Mouse (Mus musculus): Measurements from ENCODE around the gene Efna3.

DNA sequence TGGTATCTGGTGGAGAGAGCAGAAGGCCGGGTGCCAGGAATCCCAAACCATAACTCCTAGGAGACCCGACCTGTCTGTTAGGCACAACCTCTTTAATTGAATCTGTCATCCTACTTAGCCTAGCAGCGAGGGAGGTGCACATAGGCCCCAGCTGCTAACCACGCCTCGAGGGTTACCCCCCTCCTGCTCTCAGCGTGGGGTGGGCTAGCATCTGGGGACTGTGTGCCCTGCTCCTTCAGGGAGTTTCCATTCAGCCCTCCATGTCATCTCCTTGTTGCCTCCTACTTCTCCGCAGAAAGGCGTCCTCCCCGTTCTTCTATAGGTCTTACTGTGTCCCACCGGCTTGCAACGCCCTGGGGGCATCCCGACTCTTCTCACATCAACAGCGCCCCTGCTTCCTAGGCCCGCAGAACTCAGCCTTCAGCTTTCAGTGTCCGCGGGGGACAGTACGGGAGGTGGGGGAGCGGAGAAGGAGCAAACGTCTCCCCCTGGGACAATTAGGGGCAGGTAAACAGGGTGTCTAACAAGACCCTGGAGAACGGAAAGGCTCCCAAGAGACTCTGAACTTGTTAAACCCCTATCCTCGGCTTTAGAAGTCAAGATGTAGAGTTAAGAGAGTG lies 3.7 kb downstream of the Efna3 start:
- TF ChIP-seq CTCF (IDR thresholded peaks at IDR 0.05; ENCODE audit: insufficient read depth, low read depth, low read length) (no peak), POLR2A (IDR thresholded peaks at IDR 0.05; ENCODE audit: insufficient read depth, low read depth, low read length) (no peak)
